Mouse (Mus musculus) forebrain, embryonic 15.5 days (tissue): ENCODE measurements around the gene Pgc. TPM values are rescaled to one million over a fixed set of nuclear protein-coding genes. Genes with fewer than 3 reads are reported as not detected.

ENCODE experiments used
- ATAC-seq: fragments of 200-750 bp; cut with Nextera tagmentation; replicated peaks from 2 replicates; pipeline ENCODE4 v1.8.0; 2017; ENCODE audit warnings: mild to moderate bottlenecking, moderate TSS enrichment, moderate library complexity
- H3K27ac ChIP-seq: fragments of 300-500 bp; sonication (generic); replicated peaks from 2 replicates; pipeline ENCODE4 v1.5.1; 2015; ENCODE audit warnings: mild to moderate bottlenecking, inconsistent platforms
- H3K27me3 ChIP-seq: fragments of 300-500 bp; sonication (generic); 2 replicates; pipeline ENCODE4 v1.6.1; 2015; ENCODE audit warnings: inconsistent platforms
- H3K36me3 ChIP-seq: fragments of 300-500 bp; sonication (generic); 2 replicates; pipeline ENCODE4 v1.6.1; 2015; ENCODE audit warnings: mild to moderate bottlenecking, inconsistent platforms
- H3K4me1 ChIP-seq: fragments of 300-500 bp; sonication (generic); 2 replicates; pipeline ENCODE4 v1.6.1; 2015; ENCODE audit warnings: inconsistent platforms
- H3K4me2 ChIP-seq: fragments of 300-500 bp; sonication (generic); replicated peaks from 2 replicates; pipeline ENCODE4 v1.6.1; 2015; ENCODE audit warnings: mild to moderate bottlenecking, inconsistent platforms
- H3K4me3 ChIP-seq: fragments of 300-500 bp; sonication (generic); 2 replicates; pipeline ENCODE4 v1.5.1; 2015; ENCODE audit warnings: mild to moderate bottlenecking, inconsistent platforms
- H3K9ac ChIP-seq: fragments of 300-500 bp; sonication (generic); replicated peaks from 2 replicates; pipeline ENCODE4 v1.6.1; 2015; ENCODE audit warnings: mild to moderate bottlenecking, inconsistent platforms
- H3K9me3 ChIP-seq: fragments of 300-500 bp; sonication (generic); 2 replicates; pipeline ENCODE4 v1.6.1; 2016; ENCODE audit warnings: inconsistent platforms
- WGBS: fragments of 180-500 bp; shearing (Covaris S2); methylation state at CpG from one replicate; pipeline ENCODE4 v1.1.7; 2015; ENCODE audit warnings: mixed read lengths; 5-methylcytosine and 5-hydroxymethylcytosine counted together
- polyA plus RNA-seq: library from polyadenylated mRNA; unstranded; fragments of >200 nt; fragmentation: Nextera tagmentation; extraction: Ambion mirVana; gene quantifications from 2 replicates; pipeline ENCODE4 v1.2.1, GENCODE M21; 2015

Pgc gene
- polyA plus RNA-seq, 1 experiment from 2014 or later: not detected

- no peak overlapping the region for H3K27ac ChIP-seq
- no peak for ATAC-seq
- no peak overlapping the region for H3K4me2 ChIP-seq
- no peak overlapping the region for H3K9ac ChIP-seq
- H3K36me3 ChIP-seq: no peaks in the 10 kb centered on the region
- no peak overlapping the region for H3K4me3 ChIP-seq
- H3K9me3 ChIP-seq: no peaks in the 10 kb centered on the region
- no peaks in the 10 kb centered on the region for H3K27me3 ChIP-seq
- H3K4me1 ChIP-seq: no peaks in the 10 kb centered on the region
- WGBS: 89% methylated on average over 7 of the region's 7 CpGs
These were observed 30.5 kb downstream of the Pgc start for GRCm38 (mm10) chr17:47757056-47757610.

- ATAC-seq: no peak
- 79% methylated on average over 15 of the region's 15 CpGs for WGBS
- H3K9ac ChIP-seq: no peak overlapping the region
- H3K27me3 ChIP-seq: no peaks in the 10 kb centered on the region
- H3K9me3 ChIP-seq: no peaks in the 10 kb centered on the region
- H3K27ac ChIP-seq: no peak overlapping the region
- H3K4me3 ChIP-seq: no peak overlapping the region
- no peak overlapping the region for H3K4me2 ChIP-seq
- peaks cover 13% of the 10 kb centered on the region for H3K4me1 ChIP-seq
- H3K36me3 ChIP-seq: no peaks in the 10 kb centered on the region
These were observed 33.2 kb downstream of the Pgc start for GRCm38 (mm10) chr17:47759702-47760410.

DNA sequence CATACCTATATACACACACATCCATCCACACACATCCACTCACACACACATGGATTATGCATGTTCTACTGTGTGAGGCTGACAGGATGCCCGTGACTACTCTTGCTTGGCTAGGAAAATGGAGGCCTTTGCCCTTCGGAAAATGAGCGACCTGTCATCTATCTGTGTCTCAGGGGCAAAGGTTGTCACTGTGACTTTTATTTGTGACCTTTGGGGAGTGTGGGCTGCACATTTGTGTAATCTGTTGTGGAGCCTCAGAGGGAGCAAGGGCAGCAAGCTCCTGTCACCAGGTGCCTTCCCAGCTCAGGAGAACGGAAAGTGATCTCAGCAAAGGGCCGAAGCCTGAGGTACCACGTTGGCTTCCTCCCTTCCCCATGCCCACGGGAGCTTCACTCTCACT is 35.4 kb downstream of the Pgc start:
- Histone ChIP-seq H3K27me3 (no peaks in the 10 kb centered on the region), H3K9me3 (no peaks in the 10 kb centered on the region), H3K4me2 (no peak overlapping the region), H3K36me3 (no peaks in the 10 kb centered on the region), H3K27ac (no peak overlapping the region), H3K4me1 (peaks cover 13% of the 10 kb centered on the region), H3K9ac (no peak overlapping the region), H3K4me3 (no peak overlapping the region)
- no peak for ATAC-seq
- 77% methylated on average over 7 of the region's 7 CpGs for WGBS

DNA sequence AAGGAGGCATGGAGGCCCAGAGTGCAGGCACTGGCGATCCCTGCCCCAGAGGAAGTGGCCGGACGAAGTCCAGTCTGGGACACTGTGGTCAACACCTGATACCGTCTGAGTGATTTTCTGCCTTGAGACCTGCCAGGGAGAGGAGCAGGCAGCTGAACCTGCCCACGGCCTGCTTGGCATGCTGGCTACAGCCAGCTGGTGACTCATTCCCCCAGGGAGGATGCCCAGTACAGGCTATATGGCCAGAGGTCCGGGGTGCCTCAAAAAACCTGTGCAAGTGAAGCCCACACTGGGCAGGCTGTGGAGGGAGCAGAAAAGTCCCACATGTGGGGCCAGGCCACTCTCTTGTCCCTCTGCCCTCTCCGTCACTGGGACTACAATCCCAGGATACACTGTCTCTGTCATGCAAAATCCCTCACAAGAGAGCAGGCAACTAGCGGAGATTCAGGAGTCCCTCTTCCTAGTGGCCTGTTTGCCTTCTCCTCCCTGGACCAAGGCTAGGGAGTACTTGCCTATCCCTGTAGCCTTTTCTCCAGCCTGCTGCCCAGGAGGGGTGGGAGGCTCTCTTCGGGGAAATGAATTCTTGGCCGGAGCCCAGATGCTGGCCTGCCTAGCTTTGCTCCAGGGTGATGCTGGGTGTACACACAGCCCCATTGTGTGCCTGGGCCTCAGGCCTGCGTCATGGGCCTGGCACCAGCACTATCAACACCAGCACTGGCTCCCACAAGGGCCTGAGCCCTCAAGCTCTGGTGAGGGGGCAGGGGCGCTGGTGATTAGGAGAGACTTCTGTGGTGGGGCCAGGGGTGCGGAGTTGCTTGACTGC is 36.1 kb downstream of the Pgc start:
- no peak overlapping the region for H3K4me3 ChIP-seq
- no peak overlapping the region for H3K9ac ChIP-seq
- ATAC-seq: peak; percentile 96
- WGBS: 59% methylated on average over 13 of the region's 13 CpGs
- peaks cover 13% of the 10 kb centered on the region for H3K4me1 ChIP-seq
- H3K27me3 ChIP-seq: no peaks in the 10 kb centered on the region
- no peaks in the 10 kb centered on the region for H3K9me3 ChIP-seq
- no peaks in the 10 kb centered on the region for H3K36me3 ChIP-seq
- H3K4me2 ChIP-seq: no peak overlapping the region
- peak overlapping the region; percentile 52 for H3K27ac ChIP-seq

GRCm38 (mm10) chr17:47765986-47766385 is 39.3 kb downstream of the Pgc start:
- no peaks in the 10 kb centered on the region for H3K27me3 ChIP-seq
- H3K27ac ChIP-seq: no peak overlapping the region
- no peak overlapping the region for H3K4me2 ChIP-seq
- H3K4me3 ChIP-seq: no peak overlapping the region
- H3K9me3 ChIP-seq: no peaks in the 10 kb centered on the region
- no peak overlapping the region for H3K9ac ChIP-seq
- ATAC-seq: no peak
- WGBS: 81% methylated on average over 4 of the region's 4 CpGs
- H3K4me1 ChIP-seq: peaks cover 13% of the 10 kb centered on the region
- no peaks in the 10 kb centered on the region for H3K36me3 ChIP-seq

DNA sequence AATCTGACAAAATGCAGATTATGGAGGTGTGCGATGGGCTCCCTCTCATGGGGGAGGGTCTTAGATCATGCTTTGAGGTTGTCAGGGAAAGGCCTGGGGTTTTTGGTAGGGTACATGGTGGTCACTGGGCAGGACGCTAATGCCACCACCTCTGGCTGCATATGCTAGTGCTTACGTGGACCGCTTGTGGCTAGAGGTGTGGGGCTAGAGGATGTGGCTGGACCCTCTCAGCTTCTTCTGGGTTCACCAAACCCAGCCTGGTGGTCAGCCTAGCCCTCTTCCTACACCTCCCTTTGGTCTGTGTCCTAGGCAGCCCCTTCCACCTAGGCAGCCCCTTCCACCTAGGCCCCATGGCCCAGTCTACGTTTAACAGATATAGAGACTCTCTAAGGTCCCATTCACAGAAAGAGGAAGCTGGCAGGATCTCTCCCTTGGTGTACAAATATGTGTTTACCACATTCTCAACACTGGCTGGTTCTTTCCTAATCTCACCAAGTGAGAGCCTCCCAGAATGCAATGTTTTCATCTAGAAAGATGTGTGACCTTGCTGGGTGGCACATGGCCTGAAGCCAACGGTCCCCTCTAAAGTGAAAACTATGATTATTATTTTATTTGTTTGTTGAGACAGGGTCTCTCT is 39.9 kb downstream of the Pgc start:
- no peak for ATAC-seq
- no peak overlapping the region for H3K27ac ChIP-seq
- H3K27me3 ChIP-seq: no peaks in the 10 kb centered on the region
- no peak overlapping the region for H3K9ac ChIP-seq
- peaks cover 13% of the 10 kb centered on the region for H3K4me1 ChIP-seq
- no peaks in the 10 kb centered on the region for H3K36me3 ChIP-seq
- WGBS: 91% methylated on average over 6 of the region's 6 CpGs
- H3K4me2 ChIP-seq: no peak overlapping the region
- H3K4me3 ChIP-seq: no peak overlapping the region
- H3K9me3 ChIP-seq: no peaks in the 10 kb centered on the region

GRCm38 (mm10) chr17:47767081-47767455 is 40.4 kb downstream of the Pgc start:
- Histone ChIP-seq H3K27ac (no peak overlapping the region), H3K4me1 (peaks cover 13% of the 10 kb centered on the region), H3K4me2 (no peak overlapping the region), H3K27me3 (no peaks in the 10 kb centered on the region), H3K9ac (no peak overlapping the region), H3K36me3 (no peaks in the 10 kb centered on the region), H3K9me3 (no peaks in the 10 kb centered on the region), H3K4me3 (no peak overlapping the region)
- WGBS: 72% methylated on average over 2 of the region's 2 CpGs
- no peak for ATAC-seq

GRCm38 (mm10) chr17:47767456-47768141 is 41.0 kb downstream of the Pgc start:
- Histone ChIP-seq H3K4me2 (no peak overlapping the region), H3K27ac (no peak overlapping the region), H3K4me1 (peaks cover 10% of the 10 kb centered on the region), H3K9ac (no peak overlapping the region), H3K27me3 (no peaks in the 10 kb centered on the region), H3K4me3 (no peak overlapping the region), H3K9me3 (no peaks in the 10 kb centered on the region), H3K36me3 (no peaks in the 10 kb centered on the region)
- ATAC-seq: no peak
- WGBS: 43% methylated on average over 17 of the region's 17 CpGs

DNA sequence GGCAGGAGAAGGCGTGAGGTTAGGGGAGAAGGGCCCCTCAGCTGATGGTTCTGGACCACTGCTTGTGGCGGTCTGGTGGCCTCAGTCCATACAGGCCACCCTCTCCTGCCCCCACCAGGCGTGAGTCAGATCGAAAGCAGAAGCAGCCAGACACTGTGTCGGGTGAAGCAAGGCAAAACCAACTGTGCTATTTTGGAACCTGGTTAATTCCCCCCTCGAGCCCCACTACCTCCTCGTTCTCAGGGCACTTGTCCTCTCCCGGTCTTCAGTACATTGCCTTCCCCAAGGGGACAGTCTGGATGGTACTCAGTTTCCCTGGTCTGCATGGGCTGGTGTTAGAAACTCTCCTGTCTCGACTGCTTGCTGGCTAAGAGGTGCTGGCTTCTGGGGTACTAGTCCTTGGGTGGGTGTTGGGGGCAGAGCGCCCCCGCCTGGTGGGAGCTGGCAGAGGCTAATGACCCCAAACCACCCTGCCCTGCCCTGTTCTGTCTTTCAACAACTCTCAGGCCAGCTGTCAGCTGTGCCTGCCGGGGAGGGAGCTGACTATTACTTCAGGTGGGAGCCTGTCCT is 42.1 kb downstream of the Pgc start:
- Histone ChIP-seq H3K36me3 (no peaks in the 10 kb centered on the region), H3K4me2 (no peak overlapping the region), H3K9me3 (no peaks in the 10 kb centered on the region), H3K27me3 (no peaks in the 10 kb centered on the region), H3K27ac (no peak overlapping the region), H3K9ac (no peak overlapping the region), H3K4me1 (no peaks in the 10 kb centered on the region), H3K4me3 (no peak overlapping the region)
- WGBS: 56% methylated on average over 12 of the region's 12 CpGs
- no peak for ATAC-seq

GRCm38 (mm10) chr17:47769389-47770299 is 43.0 kb downstream of the Pgc start:
- no peak overlapping the region for H3K4me2 ChIP-seq
- no peaks in the 10 kb centered on the region for H3K27me3 ChIP-seq
- H3K36me3 ChIP-seq: no peaks in the 10 kb centered on the region
- H3K9me3 ChIP-seq: no peaks in the 10 kb centered on the region
- H3K9ac ChIP-seq: no peak overlapping the region
- no peaks in the 10 kb centered on the region for H3K4me1 ChIP-seq
- 87% methylated on average over 11 of the region's 11 CpGs for WGBS
- H3K27ac ChIP-seq: no peak overlapping the region
- no peak overlapping the region for H3K4me3 ChIP-seq
- ATAC-seq: no peak

DNA sequence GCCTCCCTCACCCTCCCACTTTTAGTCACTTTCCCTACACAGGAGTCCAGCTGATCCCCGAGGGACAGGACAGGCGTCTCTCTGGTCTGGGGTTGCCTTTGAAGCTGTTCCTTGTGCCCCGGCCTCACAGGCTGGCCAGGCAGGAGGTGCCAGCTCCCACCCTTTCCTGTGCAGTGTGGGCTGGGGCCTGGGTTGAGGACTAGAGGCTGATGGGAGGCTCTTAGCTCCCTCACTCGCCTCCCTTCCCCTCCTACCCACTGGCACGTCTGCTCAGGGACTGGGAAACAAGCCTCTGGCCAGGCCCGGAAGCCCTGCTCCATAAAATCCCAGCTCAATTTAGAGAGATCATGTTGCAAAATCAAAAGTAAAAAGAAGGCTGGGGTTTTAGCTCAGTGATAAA is 47.0 kb downstream of the Pgc start:
- H3K36me3 ChIP-seq: no peaks in the 10 kb centered on the region
- no peak overlapping the region for H3K4me3 ChIP-seq
- WGBS: 78% methylated on average over 6 of the region's 6 CpGs
- H3K27me3 ChIP-seq: no peaks in the 10 kb centered on the region
- no peak overlapping the region for H3K27ac ChIP-seq
- H3K4me2 ChIP-seq: no peak overlapping the region
- no peak for ATAC-seq
- no peaks in the 10 kb centered on the region for H3K9me3 ChIP-seq
- H3K9ac ChIP-seq: no peak overlapping the region
- no peaks in the 10 kb centered on the region for H3K4me1 ChIP-seq
